Mouse (Mus musculus) forebrain, embryonic 14.5 days (tissue): ENCODE measurements around the gene Coq4. TPM values are rescaled to one million over a fixed set of nuclear protein-coding genes. Genes with fewer than 3 reads are reported as not detected.

Source experiments
- ATAC-seq: fragments of 200-750 bp; cut with Nextera tagmentation; 2 replicates; pipeline ENCODE4 v1.8.0; 2017; ENCODE audit warnings: mild to moderate bottlenecking, moderate library complexity
- DNase-seq: peaks from one replicate; pipeline ENCODE4 v3.0.0-alpha.2; 2015; ENCODE audit warnings: low spot score
- H3K27ac ChIP-seq: fragments of 300-500 bp; sonication (generic); 2 replicates; pipeline ENCODE4 v1.5.1; 2014; ENCODE audit warnings: low read depth, mild to moderate bottlenecking, control low read depth, low read length, moderate library complexity
- H3K27me3 ChIP-seq: fragments of 300-500 bp; sonication (generic); replicated peaks from 2 replicates; pipeline ENCODE4 v1.6.1; 2014; ENCODE audit warnings: low read length, control low read depth, mixed read lengths; ENCODE audit not compliant: control insufficient read depth, insufficient read depth
- H3K36me3 ChIP-seq: fragments of 300-500 bp; sonication (generic); 2 replicates; pipeline ENCODE4 v1.6.1; 2014; ENCODE audit warnings: low read length, control low read depth; ENCODE audit not compliant: control insufficient read depth, insufficient read depth
- H3K4me1 ChIP-seq: fragments of 300-500 bp; sonication (generic); 2 replicates; pipeline ENCODE4 v1.6.1; 2014; ENCODE audit warnings: antibody characterized with exemption, low read length, control low read depth; ENCODE audit not compliant: control insufficient read depth, insufficient read depth
- H3K4me2 ChIP-seq: fragments of 300-500 bp; sonication (generic); 2 replicates; pipeline ENCODE4 v1.6.1; 2014; ENCODE audit warnings: mild to moderate bottlenecking, control low read depth, low read length
- H3K4me3 ChIP-seq: fragments of 300-500 bp; sonication (generic); 2 replicates; pipeline ENCODE4 v1.5.1; 2014; ENCODE audit warnings: low read depth, low read length, control low read depth
- H3K9ac ChIP-seq: fragments of 300-500 bp; sonication (generic); 2 replicates; pipeline ENCODE4 v1.6.1; 2014; ENCODE audit warnings: mild to moderate bottlenecking, low read length, control low read depth, moderate library complexity
- H3K9me3 ChIP-seq: fragments of 300-500 bp; sonication (generic); replicated peaks from 2 replicates; pipeline ENCODE4 v1.6.1; 2016; ENCODE audit warnings: low read length, control low read depth, mixed read lengths; ENCODE audit not compliant: control insufficient read depth
- WGBS: fragments of 180-500 bp; shearing (Covaris S2); extraction: QIAGEN DNeasy Blood & Tissue Kit; methylation state at CpG from one replicate; pipeline ENCODE4 v1.1.7; 2014; 5-methylcytosine and 5-hydroxymethylcytosine counted together
- polyA plus RNA-seq: library from polyadenylated mRNA; unstranded; fragments of >200 nt; fragmentation: Nextera tagmentation; extraction: Ambion mirVana; gene quantifications from 2 replicates; pipeline ENCODE4 v1.2.1, GENCODE M21; 2014

The Coq4 gene
- polyA plus RNA-seq, 1 experiment from 2014 or later: 37.5 TPM

DNA sequence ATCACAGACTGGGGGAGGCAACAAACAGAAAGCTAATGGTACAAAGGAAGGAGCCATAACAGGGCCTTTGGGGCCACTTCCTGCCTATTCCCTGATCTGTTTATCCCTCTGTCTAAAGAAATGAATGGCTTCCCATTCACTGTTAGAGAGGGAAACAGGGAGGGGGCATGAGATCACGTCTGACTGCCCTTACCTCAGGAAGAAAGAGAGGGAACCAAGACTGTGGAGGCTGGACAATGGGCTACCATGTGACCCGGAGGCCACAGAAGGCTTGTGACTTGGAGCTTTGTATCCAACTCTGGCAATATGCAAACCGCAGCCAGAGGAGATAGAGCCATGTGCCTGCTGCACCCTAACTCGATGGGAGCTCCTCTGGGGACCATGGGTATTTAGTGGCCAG is 3.0 kb upstream of the Coq4 start:
- H3K4me3 ChIP-seq: no peak overlapping the region
- no peaks in the 10 kb centered on the region for H3K9me3 ChIP-seq
- H3K4me2 ChIP-seq: no peak overlapping the region
- no peak for DNase-seq
- peaks cover 12% of the 10 kb centered on the region for H3K4me1 ChIP-seq
- 62% methylated on average over 4 of the region's 4 CpGs for WGBS
- peaks cover 70% of the 10 kb centered on the region for H3K36me3 ChIP-seq
- H3K9ac ChIP-seq: no peak overlapping the region
- no peak overlapping the region for H3K27ac ChIP-seq
- no peaks in the 10 kb centered on the region for H3K27me3 ChIP-seq
- no peak for ATAC-seq

DNA sequence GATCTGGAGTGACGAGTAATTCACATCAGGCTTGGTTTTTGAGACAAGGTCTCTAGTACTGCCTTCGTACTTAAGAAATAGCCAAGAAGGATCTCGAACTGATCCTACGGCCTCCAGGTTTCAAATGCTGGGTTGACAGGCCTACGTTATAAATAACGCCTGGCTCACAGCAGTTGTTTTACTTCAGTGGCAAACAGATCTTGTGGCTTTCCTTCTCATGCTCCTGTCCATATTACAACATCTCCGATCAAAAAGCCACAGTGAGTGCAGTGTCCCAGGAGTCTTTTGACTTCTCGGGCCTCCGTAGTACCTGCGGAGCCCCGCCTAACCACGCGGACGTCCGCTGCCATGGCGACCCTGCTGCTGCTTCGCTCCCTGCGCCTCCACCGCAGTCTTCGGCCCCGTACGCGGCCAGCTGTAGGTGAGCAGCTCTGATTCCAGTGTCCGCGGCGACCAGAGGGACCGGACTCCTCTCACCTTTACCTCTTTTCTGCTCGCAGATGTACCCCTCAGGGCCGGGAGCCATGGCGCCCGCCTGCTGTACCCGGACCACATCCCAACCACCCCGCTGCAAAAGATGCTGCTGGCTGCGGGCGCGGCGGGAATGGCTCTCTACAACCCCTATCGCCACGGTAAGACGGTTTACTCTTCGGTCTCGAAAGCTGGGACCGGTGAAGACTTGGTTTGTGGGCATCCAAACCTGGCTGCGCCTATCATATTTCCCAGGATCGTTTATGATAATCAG is 816 bp downstream of the Coq4 start, which contains the start of gene Trub2:
Gene Trub2 (minus strand): TSS at position 566 of the 745 bp plus-strand sequence.
- H3K27ac ChIP-seq: peak within 1 kb of the TSS; percentile 49; the same call in 1 of the 2 replicates
- peak within 1 kb of the TSS; percentile 86 for H3K4me2 ChIP-seq
- H3K4me1 ChIP-seq: peaks cover 12% of the 10 kb centered on the region
- peak within 1 kb of the TSS; percentile 85 for H3K9ac ChIP-seq
- peak; percentile 85 for DNase-seq
- peak; percentile 91 for ATAC-seq
- peaks cover 65% of the 10 kb centered on the region for H3K36me3 ChIP-seq
- under 1% methylated on average over 45 of the region's 45 CpGs for WGBS
- no peaks in the 10 kb centered on the region for H3K27me3 ChIP-seq
- no peaks in the 10 kb centered on the region for H3K9me3 ChIP-seq
- H3K4me3 ChIP-seq: peak within 1 kb of the TSS; percentile 69

DNA sequence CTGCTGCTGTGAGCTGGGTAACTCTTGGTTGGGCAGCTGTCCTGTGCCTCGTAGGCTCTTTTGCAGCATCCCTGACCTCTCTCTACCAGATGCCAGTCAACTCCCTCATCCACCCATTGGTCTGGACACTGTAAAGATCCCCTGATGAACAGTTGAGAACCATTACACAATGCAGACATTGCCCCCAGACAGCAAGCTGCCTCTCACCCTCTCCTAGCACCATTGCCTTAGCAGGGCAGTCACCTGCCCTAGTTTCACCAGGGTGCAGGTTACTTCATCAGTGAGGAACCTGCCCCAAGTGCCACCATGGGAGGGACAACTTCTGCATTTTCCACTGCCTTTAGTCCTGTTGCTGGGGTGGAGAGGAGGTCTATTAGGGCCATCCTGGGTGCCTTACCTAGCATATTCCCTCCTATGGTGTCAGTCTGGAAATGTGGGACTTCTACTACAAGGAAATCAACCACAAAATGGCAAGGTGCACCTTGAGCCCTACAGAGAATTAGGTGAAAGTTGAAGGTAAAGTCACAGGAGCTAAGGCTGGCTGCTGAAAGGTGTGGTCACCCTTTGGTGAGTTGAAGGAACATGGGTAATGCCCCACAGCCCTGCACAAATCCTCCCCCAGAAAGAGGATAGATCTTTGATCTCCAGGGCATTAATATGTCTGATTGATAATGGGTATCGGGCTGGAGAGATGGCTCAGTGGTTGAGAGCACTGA is 5.6 kb downstream of the Coq4 start:
- no peaks in the 10 kb centered on the region for H3K9me3 ChIP-seq
- H3K4me1 ChIP-seq: peaks cover 7% of the 10 kb centered on the region; the same call in 1 of the 2 replicates
- ATAC-seq (no peak), DNase-seq (no peak)
- no peak overlapping the region for H3K27ac ChIP-seq
- WGBS: 96% methylated on average over 2 of the region's 2 CpGs
- no peak overlapping the region for H3K4me2 ChIP-seq
- H3K4me3 ChIP-seq: no peak overlapping the region
- H3K36me3 ChIP-seq: peaks cover 50% of the 10 kb centered on the region
- no peak overlapping the region for H3K9ac ChIP-seq
- H3K27me3 ChIP-seq: no peaks in the 10 kb centered on the region

DNA sequence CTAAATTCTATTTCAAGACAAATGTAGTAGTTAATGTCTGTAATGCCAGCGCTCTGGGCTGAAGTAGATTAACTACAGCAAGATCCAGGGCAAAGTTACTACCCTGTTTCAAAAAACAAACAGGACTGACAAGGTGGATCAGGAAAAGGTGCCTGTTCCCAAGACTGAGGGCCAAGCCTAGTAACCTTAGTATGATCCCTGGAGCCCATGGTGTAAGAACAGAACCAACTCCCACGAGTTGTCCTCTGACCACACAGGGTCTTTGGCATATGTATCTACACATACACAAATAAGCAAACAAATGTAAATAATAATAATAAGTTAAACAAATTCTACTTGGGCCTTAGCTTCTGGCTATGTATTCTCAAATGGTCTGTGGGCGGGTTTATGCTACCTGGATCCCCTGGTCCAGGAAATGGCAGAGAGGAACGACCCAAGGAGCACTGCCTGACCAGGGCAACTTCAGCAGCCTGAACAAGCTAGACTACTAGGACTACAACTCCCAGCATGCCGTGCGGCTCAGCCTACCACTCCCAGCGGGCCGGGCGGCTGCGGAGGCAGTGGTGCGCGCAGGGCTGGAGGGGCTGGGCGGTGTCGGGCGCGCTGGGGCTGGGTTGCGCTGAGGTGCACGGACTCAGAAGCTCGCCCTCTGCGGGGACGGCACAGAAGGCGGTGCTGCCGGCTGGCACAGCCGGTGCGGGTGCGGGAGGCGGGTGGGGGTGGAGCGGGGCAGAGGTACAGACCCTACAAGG is 15.0 kb downstream of the Coq4 start, which contains the start of gene Slc27a4:
Gene Slc27a4 (plus strand): TSS at position 560 of the 752 bp plus-strand sequence.
- Histone ChIP-seq H3K9me3 (no peaks in the 10 kb centered on the region), H3K27ac (peak within 1 kb of the TSS; percentile 88), H3K4me3 (peak within 1 kb of the TSS; percentile 77), H3K4me2 (peak within 1 kb of the TSS; percentile 57), H3K27me3 (no peaks in the 10 kb centered on the region), H3K36me3 (peaks cover 33% of the 10 kb centered on the region), H3K4me1 (peaks cover 9% of the 10 kb centered on the region), H3K9ac (peak within 1 kb of the TSS; percentile 92)
- ATAC-seq (peak; percentile 99), DNase-seq (peak; percentile 97)
- 6% methylated on average over 27 of the region's 28 CpGs for WGBS

DNA sequence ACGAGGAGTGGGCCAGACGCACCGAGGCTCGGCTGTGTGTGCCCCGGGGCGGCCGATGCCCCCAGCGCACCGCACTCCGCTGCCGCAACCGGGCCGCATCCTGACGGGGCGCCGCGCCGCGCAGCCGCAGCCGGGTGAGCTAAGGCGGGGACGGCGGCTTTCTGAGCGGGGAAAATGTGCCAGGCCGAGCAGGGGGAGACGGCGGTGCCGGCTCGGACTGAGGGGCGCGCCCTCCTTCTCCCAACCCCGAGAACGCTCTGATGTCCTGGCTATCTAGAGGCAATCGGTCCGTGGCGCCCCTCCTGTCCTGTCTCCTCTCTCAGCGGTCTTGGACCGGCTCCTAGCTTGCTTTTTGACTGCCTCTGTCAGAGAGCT is 15.5 kb downstream of the Coq4 start:
- peak overlapping the region; percentile 57 for H3K4me2 ChIP-seq
- H3K27ac ChIP-seq: peak overlapping the region; percentile 88
- H3K4me3 ChIP-seq: peak overlapping the region; percentile 77
- peaks cover 9% of the 10 kb centered on the region for H3K4me1 ChIP-seq
- DNase-seq (no peak), ATAC-seq (peak; percentile 83; the same call in 1 of the 2 replicates)
- H3K27me3 ChIP-seq: no peaks in the 10 kb centered on the region
- H3K36me3 ChIP-seq: peaks cover 37% of the 10 kb centered on the region
- H3K9ac ChIP-seq: peak overlapping the region; percentile 92
- under 1% methylated on average over 17 of the region's 39 CpGs for WGBS
- no peaks in the 10 kb centered on the region for H3K9me3 ChIP-seq

DNA sequence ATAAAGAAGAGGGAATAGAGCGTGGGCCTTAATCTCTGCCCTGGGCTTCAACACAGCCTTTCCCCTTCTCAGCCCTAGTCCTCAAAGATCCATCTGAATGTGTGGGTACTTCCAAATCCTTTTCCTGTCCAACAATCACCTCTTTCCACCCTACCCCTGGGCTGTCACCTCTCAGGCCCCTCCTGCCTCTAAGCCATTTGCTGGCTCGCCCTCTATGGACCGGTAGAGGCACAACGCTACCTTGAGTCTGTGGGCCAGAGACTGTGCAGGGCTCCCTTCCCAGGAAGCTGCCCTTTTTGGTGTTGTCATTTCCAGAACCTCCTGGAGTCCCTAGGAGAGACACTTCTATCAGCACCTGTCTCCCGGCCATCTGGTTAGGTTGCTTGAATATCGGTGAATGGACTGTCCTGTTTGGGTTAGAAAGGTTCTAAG is 16.1 kb downstream of the Coq4 start:
- no peaks in the 10 kb centered on the region for H3K9me3 ChIP-seq
- WGBS: 22% methylated on average over 6 of the region's 6 CpGs
- H3K27ac ChIP-seq: 0 out of 2 replicates have a peak overlapping the region, but pooled peaks have one; percentile 88
- peak; percentile 18 for DNase-seq
- H3K4me2 ChIP-seq: peak overlapping the region; percentile 57
- H3K36me3 ChIP-seq: peaks cover 43% of the 10 kb centered on the region
- no peaks in the 10 kb centered on the region for H3K27me3 ChIP-seq
- ATAC-seq: no peak
- H3K4me3 ChIP-seq: peak overlapping the region; percentile 77
- H3K4me1 ChIP-seq: peaks cover 9% of the 10 kb centered on the region
- peak overlapping the region; percentile 92 for H3K9ac ChIP-seq

DNA sequence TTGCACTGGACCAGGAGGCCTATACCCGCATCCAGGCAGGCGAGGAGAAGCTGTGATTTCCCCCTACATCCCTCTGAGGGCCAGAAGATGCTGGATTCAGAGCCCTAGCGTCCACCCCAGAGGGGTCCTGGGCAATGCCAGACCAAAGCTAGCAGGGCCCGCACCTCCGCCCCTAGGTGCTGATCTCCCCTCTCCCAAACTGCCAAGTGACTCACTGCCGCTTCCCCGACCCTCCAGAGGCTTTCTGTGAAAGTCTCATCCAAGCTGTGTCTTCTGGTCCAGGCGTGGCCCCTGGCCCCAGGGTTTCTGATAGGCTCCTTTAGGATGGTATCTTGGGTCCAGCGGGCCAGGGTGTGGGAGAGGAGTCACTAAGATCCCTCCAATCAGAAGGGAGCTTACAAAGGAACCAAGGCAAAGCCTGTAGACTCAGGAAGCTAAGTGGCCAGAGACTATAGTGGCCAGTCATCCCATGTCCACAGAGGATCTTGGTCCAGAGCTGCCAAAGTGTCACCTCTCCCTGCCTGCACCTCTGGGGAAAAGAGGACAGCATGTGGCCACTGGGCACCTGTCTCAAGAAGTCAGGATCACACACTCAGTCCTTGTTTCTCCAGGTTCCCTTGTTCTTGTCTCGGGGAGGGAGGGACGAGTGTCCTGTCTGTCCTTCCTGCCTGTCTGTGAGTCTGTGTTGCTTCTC is 28.5 kb downstream of the Coq4 start:
- H3K36me3 ChIP-seq: peaks cover 55% of the 10 kb centered on the region
- H3K4me2 ChIP-seq: no peak overlapping the region
- ATAC-seq (no peak), DNase-seq (no peak)
- H3K9ac ChIP-seq: no peak overlapping the region
- no peaks in the 10 kb centered on the region for H3K9me3 ChIP-seq
- 85% methylated on average over 11 of the region's 11 CpGs for WGBS
- H3K27me3 ChIP-seq: no peaks in the 10 kb centered on the region
- H3K27ac ChIP-seq: no peak overlapping the region
- no peak overlapping the region for H3K4me3 ChIP-seq
- H3K4me1 ChIP-seq: peaks cover 8% of the 10 kb centered on the region; the same call in 1 of the 2 replicates
